Mouse (Mus musculus) small intestine, adult 2 months (tissue): ENCODE measurements around the gene Nr4a2.

Experiments used
- CTCF ChIP-seq: fragments of 200-500 bp; IDR thresholded peaks from 2 replicates; pipeline ENCODE4 v1.5.1; 2012; ENCODE audit warnings: low read depth, mild to moderate bottlenecking, control low read depth, inconsistent platforms, low read length, moderate library complexity, mixed read lengths; ENCODE audit not compliant: insufficient replicate concordance, insufficient read length; ENCODE audit errors: extremely low read depth
- POLR2A ChIP-seq: fragments of 200-500 bp; IDR thresholded peaks from 2 replicates; pipeline ENCODE4 v1.6.1; 2012; ENCODE audit warnings: low read depth, mild to moderate bottlenecking, control low read depth, inconsistent platforms, low read length, moderate library complexity

DNA sequence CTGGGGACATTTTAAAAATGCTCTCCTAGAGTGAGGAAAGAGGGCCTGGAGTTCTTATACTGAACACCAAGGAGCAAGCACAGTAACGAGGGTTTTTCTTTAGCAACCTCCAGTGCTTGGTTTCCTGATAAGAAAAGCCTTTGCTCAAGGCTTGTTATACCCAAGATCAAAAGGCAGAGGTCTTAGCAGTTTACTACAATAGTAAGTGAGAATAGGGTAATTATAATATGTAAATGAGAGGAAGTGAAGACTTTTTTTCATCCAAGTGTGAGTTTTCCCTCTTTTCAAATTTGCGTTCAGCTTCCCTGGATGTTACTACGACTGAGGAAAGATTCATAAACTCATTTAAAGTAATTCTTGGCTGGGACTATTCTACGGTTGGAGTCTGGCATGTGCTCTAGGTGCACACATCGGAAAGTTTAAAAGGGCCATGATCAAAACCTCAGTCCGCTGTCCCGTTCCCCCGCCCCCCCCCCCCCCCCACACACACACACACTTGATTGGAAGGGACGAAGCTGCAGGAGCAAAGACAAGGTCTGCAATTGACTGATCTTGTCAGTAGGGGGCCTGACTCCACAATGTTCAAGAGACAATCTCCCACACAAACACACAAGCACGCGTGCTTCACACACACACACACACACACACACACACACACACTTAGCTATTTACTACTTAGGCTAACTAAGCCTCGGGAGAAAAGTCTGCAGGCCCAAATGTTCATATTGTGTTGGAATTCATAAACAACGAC lies 6.4 kb downstream of the Nr4a2 start:
- TF ChIP-seq POLR2A: no peak
- peak; percentile 50; the same call in 1 of the 2 replicates for TF ChIP-seq CTCF
